Mouse (Mus musculus): Measurements from ENCODE around the gene Tex13c2. TPM values are rescaled to one million over a fixed set of nuclear protein-coding genes. Genes with fewer than 3 reads are reported as not detected.

Tex13c2 gene
- total and polyA plus RNA-seq, 2 experiments = not detected

DNA sequence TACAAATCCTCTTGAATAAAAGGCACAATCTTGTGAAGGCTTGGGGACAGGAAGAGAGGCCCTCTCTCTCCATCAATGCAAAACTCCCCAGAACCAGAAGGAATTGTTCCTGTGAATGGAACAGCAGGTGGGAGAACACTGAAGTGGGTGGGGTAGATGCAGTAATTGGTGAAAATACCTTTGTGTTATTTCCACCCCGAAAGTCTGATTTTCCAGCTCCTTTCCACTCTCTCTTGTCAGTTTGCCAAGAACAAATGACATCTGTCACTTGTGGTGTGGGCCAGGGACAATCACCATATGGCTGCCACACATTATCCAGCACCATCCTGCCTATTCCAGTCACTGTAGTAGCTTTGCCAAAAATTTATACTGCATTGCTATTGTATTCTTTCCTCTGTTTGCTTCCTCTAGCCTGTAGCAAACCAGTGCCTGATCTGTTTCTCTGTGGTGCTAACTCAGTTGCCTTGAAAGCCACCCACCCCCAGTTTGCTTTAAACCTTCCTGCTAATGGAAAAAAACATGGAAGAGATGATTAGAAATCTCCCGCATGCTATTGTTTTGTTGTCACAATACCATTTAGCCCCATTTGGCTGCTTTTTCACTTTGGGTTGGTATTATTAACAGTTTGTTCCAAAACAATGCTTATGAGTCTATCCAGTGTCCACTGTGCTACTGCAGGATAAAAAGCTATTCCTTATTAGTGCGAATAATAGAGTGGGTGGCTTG, 50.7 kb downstream of the Tex13c2 start:
- H3K27me3 ChIP-seq (ENCODE audit: control insufficient read depth, insufficient read depth, low read length) = no peaks in the 10 kb centered on the region
- WGBS = 27% methylated on average over 3 of the region's 3 CpGs
- H3K36me3 ChIP-seq (ENCODE audit: control insufficient read depth, insufficient read depth, low read length) = no peaks in the 10 kb centered on the region
- no peak overlapping the region for H3K27ac ChIP-seq (replicated peaks; ENCODE audit: insufficient read depth, low read depth, low read length)
- no peak for TF ChIP-seq POLR2A (IDR thresholded peaks at IDR 0.05; ENCODE audit: extremely low read depth, insufficient read depth, low read length)
- TF ChIP-seq CTCF (IDR thresholded peaks at IDR 0.05; ENCODE audit: low read depth, low read length) = no peak
- peak overlapping the region; percentile 45; the same call in 1 of the 2 replicates for H3K4me3 ChIP-seq (ENCODE audit: insufficient read depth, low read depth, low read length)
- no peak for DNase-seq (ENCODE audit: extremely low read depth, low read depth, low spot score)
- H3K79me2 ChIP-seq (ENCODE audit: control insufficient read depth, insufficient read depth, low read length) = no peaks in the 10 kb centered on the region
- H3K9ac ChIP-seq (ENCODE audit: low read depth, low read length) = no peak overlapping the region
- H3K4me1 ChIP-seq (ENCODE audit: control insufficient read depth, insufficient read depth, low read length) = no peaks in the 10 kb centered on the region

- no peak for TF ChIP-seq POLR2A (IDR thresholded peaks at IDR 0.05; ENCODE audit: extremely low read depth, insufficient read depth, low read length)
- peak; percentile 40; the same call in 1 of the 2 replicates for TF ChIP-seq CTCF (IDR thresholded peaks at IDR 0.05; ENCODE audit: low read depth, low read length)
- Histone ChIP-seq H3K27ac (replicated peaks; ENCODE audit: insufficient read depth, low read depth, low read length) (no peak overlapping the region), H3K36me3 (ENCODE audit: control insufficient read depth, insufficient read depth, low read length) (no peaks in the 10 kb centered on the region), H3K4me1 (ENCODE audit: control insufficient read depth, insufficient read depth, low read length) (no peaks in the 10 kb centered on the region), H3K79me2 (ENCODE audit: control insufficient read depth, insufficient read depth, low read length) (no peaks in the 10 kb centered on the region), H3K4me3 (ENCODE audit: insufficient read depth, low read depth, low read length) (peak overlapping the region; percentile 45; the same call in 1 of the 2 replicates), H3K27me3 (ENCODE audit: control insufficient read depth, insufficient read depth, low read length) (no peaks in the 10 kb centered on the region), H3K9ac (ENCODE audit: low read depth, low read length) (no peak overlapping the region)
- 5% methylated on average over 5 of the region's 5 CpGs for WGBS
- DNase-seq (ENCODE audit: extremely low read depth, low read depth, low spot score) = peak; percentile 61
Observed at GRCm38 (mm10) chrX:42540756-42541053, 51.2 kb downstream of the Tex13c2 start.

Other genes starting within 250 kb of the Tex13c2 start
- gene Sh2d1a, start 12.8 kb downstream of the Tex13c2 start, total RNA-seq (2014; rRNA removed) = 0.20 and 0.55 TPM in 2 replicates
- 0.20 TPM in 2 replicates for gene Sh2d1a, start 12.8 kb downstream of the Tex13c2 start, polyA plus RNA-seq (2012; rRNA removed)